Mouse (Mus musculus) Muller cell, postnatal 12 days (primary cell): ENCODE measurements around the gene Fbxo42.
A peak's percentile ranks its signal among the peaks of the same experiment; 100 is the strongest.

Experiments
- DNase-seq: peaks from one replicate; pipeline ENCODE4 v3.0.0-alpha.2; 2015; ENCODE audit errors: inconsistent ontology term

The Fbxo42 gene

DNA sequence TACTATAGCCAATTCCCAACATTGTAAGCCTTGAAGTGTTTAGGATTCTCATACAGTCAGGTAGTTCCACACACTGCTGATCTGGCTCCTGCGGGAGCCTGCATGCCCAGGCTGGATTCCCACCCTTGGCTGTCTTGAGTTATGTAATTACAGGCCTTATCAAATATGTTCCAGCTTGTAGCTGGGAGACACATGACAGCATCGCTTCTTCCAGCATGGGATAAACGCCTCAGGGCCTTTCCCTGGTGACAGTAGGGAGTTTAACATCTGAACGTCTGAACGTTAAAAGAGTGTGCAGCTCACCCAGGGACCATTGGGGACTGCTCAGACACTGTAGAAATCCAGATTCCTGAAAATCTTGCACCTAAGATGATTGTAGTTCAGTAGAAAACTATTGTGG is 28.1 kb downstream of the Fbxo42 start:
- no peak for DNase-seq

GRCm38 (mm10) chr4:141176328-141176838 is 28.7 kb downstream of the Fbxo42 start:
- no peak for DNase-seq

GRCm38 (mm10) chr4:141178500-141178899 is 30.8 kb downstream of the Fbxo42 start:
- peak; percentile 79 for DNase-seq

DNA sequence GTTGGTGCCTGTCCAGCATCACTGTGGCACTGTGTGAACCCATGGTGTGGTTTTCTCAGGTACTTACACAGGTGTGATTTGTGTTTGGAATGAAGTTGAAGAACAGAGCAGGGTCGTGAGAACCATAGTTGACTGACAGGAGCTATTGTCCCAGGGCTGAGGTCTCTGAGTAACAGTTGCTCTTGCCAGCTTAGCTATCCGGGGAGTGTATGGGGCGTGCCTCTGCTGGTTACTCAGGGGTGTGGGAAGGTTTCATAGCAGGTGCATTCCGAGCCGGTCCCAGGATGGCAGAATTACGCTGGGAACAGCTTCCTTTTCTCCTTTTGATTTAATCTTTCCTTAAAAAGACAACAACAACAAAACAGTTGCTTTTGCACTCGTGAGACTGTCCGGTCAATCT is 33.1 kb downstream of the Fbxo42 start:
- DNase-seq: no peak

DNA sequence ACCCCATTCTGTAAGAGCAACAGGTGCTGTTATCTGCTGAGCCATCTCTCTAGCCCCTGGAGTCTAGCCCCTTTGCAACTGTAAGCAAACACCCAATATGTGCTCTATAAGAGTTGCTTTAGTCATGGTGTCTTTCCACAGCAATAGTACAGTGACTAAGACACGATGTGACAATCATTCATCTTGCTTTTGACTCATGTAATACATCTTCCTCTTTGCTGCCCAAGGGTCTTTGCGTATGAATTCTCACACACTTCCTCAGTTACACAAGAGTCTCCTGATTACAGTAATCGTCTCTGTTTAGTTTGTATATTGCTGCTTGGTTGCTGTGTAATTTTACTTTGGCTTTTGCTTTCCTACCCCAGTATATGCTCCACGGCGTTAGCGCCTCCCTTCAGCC is 34.3 kb downstream of the Fbxo42 start:
- no peak for DNase-seq

DNA sequence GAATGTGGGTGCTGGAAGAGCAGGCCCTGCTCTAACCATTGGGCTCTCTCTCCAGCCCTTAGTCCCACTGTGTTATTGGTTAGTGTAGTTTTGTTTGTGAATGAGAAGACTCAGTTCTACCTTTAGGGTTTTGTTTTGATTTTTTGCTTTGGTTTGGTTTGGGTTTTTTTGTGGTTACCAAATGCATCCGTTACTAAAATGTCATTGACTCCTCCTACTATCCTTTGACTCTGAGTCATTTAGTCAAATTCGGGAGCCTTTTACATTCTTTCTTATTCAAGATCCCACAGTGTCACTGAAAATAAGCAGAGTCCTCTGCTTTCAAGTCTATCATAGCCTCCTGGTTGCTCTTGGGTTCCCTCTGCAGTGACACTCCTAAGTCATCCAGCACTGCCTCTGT is 36.2 kb downstream of the Fbxo42 start:
- no peak for DNase-seq

GRCm38 (mm10) chr4:141184426-141184825 is 36.7 kb downstream of the Fbxo42 start:
- no peak for DNase-seq

- DNase-seq: no peak
Observed at GRCm38 (mm10) chr4:141186923-141187836, 39.5 kb downstream of the Fbxo42 start.

DNA sequence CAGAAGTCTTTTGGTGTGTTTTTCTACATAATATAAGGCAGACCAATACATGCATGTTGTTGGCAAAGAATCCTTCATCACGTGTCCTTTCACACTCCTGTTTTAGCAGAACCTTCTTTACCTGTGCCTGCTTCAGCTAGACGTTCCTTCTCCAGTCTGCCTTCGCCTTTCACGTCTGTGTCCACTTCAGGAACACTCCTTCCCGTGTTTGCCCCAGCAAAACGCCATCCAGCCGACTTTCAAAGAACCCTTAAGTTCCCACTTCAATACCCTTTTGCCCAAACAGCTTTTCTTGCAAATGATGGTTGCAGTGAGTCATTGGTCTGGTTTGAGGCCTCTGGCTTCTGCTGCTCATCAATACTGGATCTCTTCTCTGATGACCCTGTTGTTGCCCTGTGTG is 43.6 kb downstream of the Fbxo42 start:
- DNase-seq: no peak

DNA sequence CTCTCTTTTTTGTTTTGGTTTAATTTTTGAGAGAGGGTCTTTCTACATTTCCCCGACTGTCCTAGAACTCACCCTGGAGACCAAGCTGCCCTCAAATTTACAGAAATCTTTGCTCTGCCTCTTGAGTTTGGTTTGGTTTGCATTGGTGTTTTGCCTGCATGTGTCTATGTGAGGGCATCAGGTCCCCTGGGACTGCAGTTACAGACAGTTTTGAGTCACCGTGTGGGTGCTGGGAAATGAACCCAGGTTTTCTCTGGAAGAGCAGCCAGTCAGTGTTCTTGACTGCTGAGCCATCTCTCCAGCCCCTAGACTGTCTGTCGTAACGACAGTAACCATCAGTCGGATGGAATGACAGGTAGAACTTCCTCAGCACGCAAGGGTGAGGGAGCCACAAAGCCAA is 46.8 kb downstream of the Fbxo42 start:
- DNase-seq: no peak

DNA sequence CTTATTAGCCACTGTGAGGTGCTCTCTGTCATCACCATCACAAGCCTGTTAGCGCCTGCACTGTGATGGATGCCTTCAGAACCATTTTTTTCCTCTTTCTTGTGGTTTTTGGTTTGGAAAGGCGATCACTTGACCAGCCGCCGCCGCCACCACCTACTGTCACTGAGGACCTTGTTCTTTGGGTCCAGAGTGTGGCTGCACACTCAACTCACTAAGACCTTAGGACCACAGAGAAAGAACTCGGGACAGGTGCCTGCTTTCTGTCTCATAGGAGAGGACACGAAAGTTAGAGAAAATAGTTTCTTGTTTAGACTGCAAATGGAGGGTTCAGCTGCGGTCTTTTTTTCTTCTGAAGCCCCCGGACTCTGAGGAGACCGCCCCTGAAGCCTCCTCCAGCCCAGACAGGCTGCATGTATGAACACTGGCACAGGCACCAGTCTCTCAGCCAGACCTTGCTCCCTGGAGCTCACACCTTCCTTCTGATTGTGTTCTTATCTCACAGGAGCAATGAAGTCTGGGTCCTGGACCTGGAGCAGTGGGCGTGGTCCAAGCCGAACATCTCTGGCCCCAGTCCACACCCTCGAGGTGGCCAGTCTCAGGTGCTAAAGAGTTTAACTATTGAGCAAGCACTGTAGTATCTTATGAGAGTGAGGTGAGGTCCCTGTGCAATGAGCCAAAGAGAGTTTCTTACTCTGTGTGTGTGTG is 49.4 kb downstream of the Fbxo42 start:
- no peak for DNase-seq

DNA sequence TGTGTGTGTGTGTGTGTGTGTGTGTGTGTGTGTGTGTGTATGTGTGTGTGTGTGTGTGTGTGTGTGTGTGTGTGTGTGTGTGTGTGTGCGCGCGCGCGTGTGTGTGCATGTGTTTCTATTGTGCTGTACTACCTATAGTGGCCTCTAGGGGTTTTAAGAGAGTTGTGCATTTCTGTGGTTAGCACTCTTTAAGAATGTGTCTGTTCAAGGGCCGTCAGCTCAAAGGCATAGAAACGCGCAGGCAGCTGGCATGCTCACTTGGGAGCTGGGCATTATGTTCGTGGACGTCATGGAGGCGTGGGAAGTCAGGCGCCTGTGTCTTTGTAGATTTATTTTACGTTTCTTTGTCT is 49.9 kb downstream of the Fbxo42 start:
- no peak for DNase-seq

DNA sequence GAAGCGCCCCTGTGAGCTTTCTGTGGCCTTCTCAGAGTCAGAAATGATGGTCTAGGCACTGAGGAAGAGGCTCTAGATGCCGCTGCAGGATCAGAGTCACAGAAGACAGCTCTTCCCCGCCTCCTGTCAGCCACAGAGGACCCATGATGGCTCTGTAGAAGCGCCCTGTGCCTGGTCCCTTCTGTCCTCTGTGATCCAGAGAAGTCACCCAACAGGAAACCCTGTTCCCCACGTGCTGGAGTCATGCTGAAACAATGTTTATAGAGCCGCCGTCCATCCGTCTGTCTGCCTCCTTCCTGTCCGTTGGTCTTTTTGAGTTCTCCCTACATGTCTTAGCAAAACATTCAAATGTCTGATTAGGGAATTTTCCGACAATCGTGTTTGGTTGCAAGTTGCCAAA is 53.2 kb downstream of the Fbxo42 start:
- DNase-seq: no peak

- DNase-seq: no peak
Observed at GRCm38 (mm10) chr4:141202192-141202591, 54.5 kb downstream of the Fbxo42 start.

- DNase-seq: peak; percentile 16
Observed at GRCm38 (mm10) chr4:141204580-141205061, 56.9 kb downstream of the Fbxo42 start.

GRCm38 (mm10) chr4:141207081-141207480 is 59.4 kb downstream of the Fbxo42 start:
- DNase-seq: no peak

DNA sequence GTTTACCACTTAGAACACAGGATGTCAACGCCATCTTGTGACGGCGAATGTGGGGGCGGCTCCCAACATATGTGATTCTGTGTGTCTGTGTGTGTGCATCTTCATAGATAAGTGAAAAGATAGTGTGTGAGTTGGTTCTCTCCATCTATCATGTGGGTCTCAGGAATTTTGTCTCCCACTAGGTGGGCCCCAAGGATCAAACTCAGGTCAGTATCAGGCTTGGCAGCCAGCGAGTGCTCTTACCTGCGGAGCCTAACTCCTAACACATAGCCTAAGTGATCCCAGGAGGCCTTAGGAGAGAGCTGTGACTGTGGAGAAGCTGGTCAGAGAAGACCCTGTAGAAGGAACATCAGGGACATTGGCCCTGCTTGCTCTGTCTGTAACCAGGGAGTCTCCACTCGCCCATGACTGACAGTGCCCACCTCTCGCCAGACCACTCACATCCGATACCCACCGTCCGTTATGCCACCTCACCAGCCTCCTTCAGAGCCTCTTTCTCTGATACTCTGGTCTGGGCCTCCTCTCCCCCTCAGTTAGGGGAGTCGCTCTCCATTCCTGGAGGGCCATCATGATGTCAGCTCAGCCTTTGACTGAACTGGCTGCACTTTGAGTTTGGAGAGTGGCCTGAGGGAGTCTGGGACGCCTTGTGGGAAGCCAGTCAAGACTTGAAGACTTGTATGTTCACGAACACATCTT is 63.0 kb downstream of the Fbxo42 start:
- peak; percentile 11 for DNase-seq

DNA sequence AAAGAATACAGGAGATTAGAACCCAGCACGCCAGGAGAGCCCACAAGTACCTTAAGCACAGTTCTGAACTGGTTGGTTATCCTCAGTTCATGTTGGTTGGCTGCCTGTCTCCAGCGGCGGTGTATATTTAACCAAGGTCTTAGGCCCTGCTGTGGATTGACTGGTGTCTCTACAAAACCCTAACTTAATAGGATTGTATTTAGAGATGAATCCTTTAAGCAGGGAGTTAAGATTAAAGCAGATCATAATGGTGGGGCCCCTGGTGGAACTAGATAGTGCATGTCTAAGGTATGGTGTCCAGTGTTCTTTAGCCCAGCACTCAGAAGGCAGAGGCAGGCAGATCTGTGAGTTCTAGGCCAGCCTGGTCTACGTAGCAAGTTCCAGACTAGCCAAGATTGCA is 63.9 kb downstream of the Fbxo42 start:
- no peak for DNase-seq

DNA sequence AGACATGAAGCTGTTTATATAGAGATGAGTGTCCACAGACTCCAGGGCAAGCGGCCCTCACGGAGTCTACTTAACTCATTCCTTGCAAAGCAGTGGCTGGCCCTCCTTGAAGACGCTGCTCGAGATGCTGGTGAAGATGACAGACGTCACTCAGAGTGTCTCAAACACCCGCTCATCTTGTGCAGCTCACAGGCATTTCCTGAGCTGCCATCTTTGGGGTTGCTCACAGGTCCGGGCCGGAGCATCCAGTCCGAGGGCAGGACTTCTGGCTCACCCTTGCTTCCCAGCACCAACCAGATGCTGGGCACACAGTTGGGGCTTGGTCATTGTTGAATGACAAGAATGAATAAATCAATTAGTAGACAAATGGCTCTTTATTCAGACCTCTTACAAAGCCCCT is 65.2 kb downstream of the Fbxo42 start:
- DNase-seq: no peak

GRCm38 (mm10) chr4:141213342-141213741 is 65.6 kb downstream of the Fbxo42 start:
- peak; percentile 20 for DNase-seq

DNA sequence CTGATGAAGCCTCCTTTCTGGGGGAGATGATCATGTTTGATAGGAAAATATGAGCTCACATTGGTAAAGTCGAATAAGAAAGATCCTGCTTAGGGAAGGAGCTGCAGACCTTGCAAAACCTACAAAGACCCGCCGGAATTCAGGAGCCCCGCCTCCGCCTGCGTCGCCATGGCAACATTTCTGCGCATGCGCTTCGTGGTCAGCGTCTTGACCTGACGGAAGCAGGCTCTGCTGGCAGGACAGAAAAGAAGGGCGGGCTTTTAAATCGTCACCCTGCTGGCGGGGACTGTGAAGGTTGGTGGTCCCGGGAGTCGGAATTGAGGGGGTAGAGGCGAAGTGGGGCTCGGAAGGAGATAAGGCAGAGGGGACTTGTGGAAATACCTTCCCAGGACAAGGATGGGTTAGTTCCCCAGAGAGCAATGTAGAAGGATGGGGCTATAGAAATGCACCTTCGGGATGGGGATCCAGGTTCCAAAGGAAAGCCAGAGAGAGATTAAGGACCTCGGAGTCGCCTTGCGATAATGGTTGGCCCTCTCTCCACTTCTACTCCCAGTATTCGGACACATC is 66.1 kb downstream of the Fbxo42 start, which contains the start of gene Rsg1:
Gene Rsg1 (plus strand): TSS at position 187 of the 567 bp plus-strand sequence.
- DNase-seq: peak; percentile 89
